Mouse (Mus musculus): ENCODE data around the gene Tulp2. TPM values are rescaled to one million over a fixed set of nuclear protein-coding genes. Genes with fewer than 3 reads are reported as not detected.

Gene Tulp2
- total and polyA plus RNA-seq, 3 experiments: 1.1 to 1.2 TPM; not detected in 1

DNA sequence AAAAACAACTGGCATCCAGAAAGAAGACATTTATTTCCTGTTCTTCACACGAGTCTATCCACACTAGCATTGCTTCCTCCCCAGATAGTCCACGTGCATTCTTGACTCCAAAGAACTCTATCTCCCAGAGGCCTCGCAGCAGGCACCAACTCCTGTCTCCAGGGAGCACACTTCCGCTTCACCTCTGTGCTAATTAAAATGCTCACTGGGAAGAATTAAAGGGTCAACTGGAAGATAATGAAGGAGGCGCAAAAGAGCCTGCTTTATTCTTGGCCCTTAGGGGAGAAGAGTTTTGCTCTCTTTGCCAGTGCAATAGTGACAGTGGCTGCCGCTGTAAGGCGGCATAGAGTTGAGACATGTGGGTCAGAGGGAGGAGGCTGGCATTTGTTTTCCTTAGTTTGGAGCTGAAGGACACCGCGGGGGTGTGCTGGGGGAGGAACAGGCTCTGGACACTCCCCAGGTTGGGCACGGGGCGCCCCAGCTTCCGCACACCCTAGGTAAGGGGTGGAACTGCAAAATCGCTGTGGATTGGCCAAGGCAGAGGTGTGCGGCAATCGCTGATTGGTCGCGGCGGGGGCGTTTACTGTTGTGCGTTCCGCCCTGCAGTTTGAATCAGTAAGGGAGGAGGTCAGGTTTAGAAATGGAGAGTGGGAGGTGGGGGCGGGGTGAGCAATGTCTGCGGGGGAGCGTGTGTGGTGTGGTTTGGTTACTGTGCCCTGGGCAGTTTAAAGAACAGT is 86.3 kb downstream of the Tulp2 start:
- Histone ChIP-seq H3K27ac (ENCODE audit: control insufficient read depth, low read depth, low read length) (peak overlapping the region; percentile 90), H3K9me3 (replicated peaks; ENCODE audit: insufficient read depth, low read length) (no peaks in the 10 kb centered on the region), H3K36me3 (ENCODE audit: control insufficient read depth in 1 of 2, insufficient read depth in 2 of 2, low read length in 2 of 2) (peaks cover 0 to 14% of the 10 kb centered on the region in 2 experiments; a peak in 2 of 4 replicates), H3K4me3 (ENCODE audit: control insufficient read depth in 1 of 2, insufficient read depth in 1 of 2, low read depth in 2 of 2, low read length in 2 of 2) (peak overlapping the region; percentile 44 to 52), H3K4me1 (ENCODE audit: control insufficient read depth in 1 of 2, insufficient read depth in 2 of 2, low read length in 2 of 2) (peaks cover 8 to 24% of the 10 kb centered on the region in 2 experiments), H3K27me3 (ENCODE audit: control insufficient read depth in 1 of 2, insufficient read depth in 2 of 2, low read length in 2 of 2) (no peaks in the 10 kb centered on the region), H3K79me2 (ENCODE audit: control insufficient read depth, insufficient read depth, low read length, poor library complexity) (peaks cover 10% of the 10 kb centered on the region), H3K9ac (ENCODE audit: control insufficient read depth, low read depth, low read length, poor library complexity, severe bottlenecking) (peak overlapping the region; percentile 64)
- peak; percentile 98 for DNase-seq (ENCODE audit: low read depth, low spot score)
- TF ChIP-seq TAL1 (IDR thresholded peaks at IDR 0.05; ENCODE audit: low read length): 0 out of 2 replicates have a peak, but pooled peaks have one; percentile 36
- no peak for TF ChIP-seq GABPA (IDR thresholded peaks at IDR 0.05; ENCODE audit: low read depth, low read length)
- no peak for TF ChIP-seq JUND (IDR thresholded peaks at IDR 0.05; ENCODE audit: low read depth, low read length)
- TF ChIP-seq SIN3A (IDR thresholded peaks at IDR 0.05; ENCODE audit: low read length): peak; percentile 82
- no peak for TF ChIP-seq POLR2AphosphoS5 (IDR thresholded peaks at IDR 0.05; ENCODE audit: borderline replicate concordance, low read depth, low read length)
- no peak; the same call in 1 of the 2 replicates for TF ChIP-seq NRF1 (IDR thresholded peaks at IDR 0.05; ENCODE audit: insufficient read depth, low read depth, low read length, poor library complexity, severe bottlenecking)
- peak; percentile 92 for TF ChIP-seq MYC (IDR thresholded peaks at IDR 0.05; ENCODE audit: low read depth, low read length)
- no peak for TF ChIP-seq ZNF384 (IDR thresholded peaks at IDR 0.05; ENCODE audit: low read depth, low read length)
- TF ChIP-seq USF1 (IDR thresholded peaks at IDR 0.05; ENCODE audit: low read depth, low read length): peak; percentile 3; the same call in 1 of the 2 replicates
- peak; percentile 1; the same call in 1 of the 2 replicates for TF ChIP-seq MAZ (IDR thresholded peaks at IDR 0.05; ENCODE audit: low read depth, low read length)
- no peak for TF ChIP-seq CHD1 (IDR thresholded peaks at IDR 0.05; ENCODE audit: low read depth, low read length)
- no peak for TF ChIP-seq E2F4 (IDR thresholded peaks at IDR 0.05; ENCODE audit: borderline replicate concordance, low read depth, low read length)
- no peak for TF ChIP-seq GATA1 (IDR thresholded peaks at IDR 0.05; ENCODE audit: low read depth, low read length)
- TF ChIP-seq ELF1 (IDR thresholded peaks at IDR 0.05; ENCODE audit: low read depth, low read length): no peak
- no peak for TF ChIP-seq SMC3 (IDR thresholded peaks at IDR 0.05; ENCODE audit: low read depth, low read length)
- TF ChIP-seq UBTF (IDR thresholded peaks at IDR 0.05; ENCODE audit: borderline replicate concordance, insufficient read depth, low read depth, low read length): no peak
- TF ChIP-seq MEF2A (IDR thresholded peaks at IDR 0.05; ENCODE audit: extremely low read depth, insufficient replicate concordance, low read depth, low read length, poor library complexity, severe bottlenecking): no peak
- TF ChIP-seq ZMIZ1 (IDR thresholded peaks at IDR 0.05; ENCODE audit: low read depth, low read length): no peak
- peak; percentile 26; the same call in 1 of the 2 replicates for TF ChIP-seq TBP (IDR thresholded peaks at IDR 0.05; ENCODE audit: low read depth, low read length)
- peak; percentile 82; the same call in 1 of the 2 replicates for TF ChIP-seq MXI1 (IDR thresholded peaks at IDR 0.05; ENCODE audit: low read depth, low read length)
- TF ChIP-seq KAT2A (conservative IDR thresholded peaks at IDR 0.05; ENCODE audit: low read depth, low read length): no peak
- TF ChIP-seq POLR2A (IDR thresholded peaks at IDR 0.05; ENCODE audit: control insufficient read depth in 1 of 2, insufficient read depth in 1 of 2, low read depth in 1 of 2, low read length in 2 of 2, poor library complexity in 1 of 2): peak in 1 of 2 experiments; percentile 8; a peak in 2 of 4 replicates
- no peak for TF ChIP-seq RAD21 (IDR thresholded peaks at IDR 0.05; ENCODE audit: low read depth, low read length)
- no peak for TF ChIP-seq ZC3H11A (IDR thresholded peaks at IDR 0.05; ENCODE audit: low read depth, low read length)
- TF ChIP-seq RCOR1 (IDR thresholded peaks at IDR 0.05; ENCODE audit: low read depth, low read length): no peak
- TF ChIP-seq HCFC1 (IDR thresholded peaks at IDR 0.05; ENCODE audit: low read depth, low read length): peak; percentile 68; the same call in 1 of the 2 replicates
- TF ChIP-seq CHD2 (IDR thresholded peaks at IDR 0.05; ENCODE audit: low read length): no peak; the same call in 1 of the 2 replicates
- no peak for TF ChIP-seq MAFK (IDR thresholded peaks at IDR 0.05; ENCODE audit: borderline replicate concordance, low read depth, low read length)
- peak; percentile 48 for TF ChIP-seq NELFE (IDR thresholded peaks at IDR 0.05; ENCODE audit: low read depth, low read length)
- peak; percentile 81 for TF ChIP-seq MAX (IDR thresholded peaks at IDR 0.05; ENCODE audit: low read length)
- no peak for TF ChIP-seq TCF12 (IDR thresholded peaks at IDR 0.05; ENCODE audit: low read depth, low read length)
- TF ChIP-seq ETS1 (IDR thresholded peaks at IDR 0.05; ENCODE audit: low read depth, low read length): peak; percentile 44
- TF ChIP-seq CTCF (IDR thresholded peaks at IDR 0.05 in 2 of 3, conservative IDR thresholded peaks at IDR 0.05 in 1 of 3; ENCODE audit: control insufficient read depth in 1 of 3, insufficient read depth in 1 of 3, low read depth in 2 of 3, low read length in 3 of 3, poor library complexity in 1 of 3, severe bottlenecking in 1 of 3): no peak
- TF ChIP-seq USF2 (IDR thresholded peaks at IDR 0.05; ENCODE audit: borderline replicate concordance in 1 of 2, insufficient read depth in 1 of 2, low read depth in 1 of 2, low read length in 2 of 2): no peak
- peak; percentile 82; the same call in 1 of the 2 replicates for TF ChIP-seq BHLHE40 (IDR thresholded peaks at IDR 0.05; ENCODE audit: borderline replicate concordance, low read depth, low read length)
- no peak for TF ChIP-seq POLR2AphosphoS2 (IDR thresholded peaks at IDR 0.05; ENCODE audit: low read length)

Measured in MEL (cell line).